Mouse (Mus musculus): ENCODE measurements around the gene 5430419D17Rik. TPM values are rescaled to one million over a fixed set of nuclear protein-coding genes. Genes with fewer than 3 reads are reported as not detected.

The 5430419D17Rik gene
- polyA plus RNA-seq, 1 experiment from 2014 or later: not detected

- H3K79me2 ChIP-seq (ENCODE audit: inconsistent target): no peaks in the 10 kb centered on the region
- H3K27ac ChIP-seq: no peak overlapping the region
- 90% methylated on average over 8 of the region's 8 CpGs for WGBS (ENCODE audit: missing documents)
These were observed 163.4 kb downstream of the 5430419D17Rik start for GRCm38 (mm10) chr7:131337502-131338068.

GRCm38 (mm10) chr7:131345856-131346541, 171.8 kb downstream of the 5430419D17Rik start:
- H3K79me2 ChIP-seq (ENCODE audit: inconsistent target): no peaks in the 10 kb centered on the region
- no peak overlapping the region for H3K27ac ChIP-seq
- H3K36me3 ChIP-seq (ENCODE audit: inconsistent target): peaks cover 47% of the 10 kb centered on the region
- WGBS (ENCODE audit: missing documents): 92% methylated on average over 7 of the region's 7 CpGs
- H3K4me3 ChIP-seq (ENCODE audit: inconsistent target): no peak overlapping the region

More at GRCm38 (mm10) chr7:131337502-131338068, 163.4 kb downstream of the 5430419D17Rik start:
- H3K36me3 ChIP-seq (ENCODE audit: inconsistent target): peaks cover 23% of the 10 kb centered on the region
- H3K4me3 ChIP-seq (ENCODE audit: inconsistent target): no peak overlapping the region

Other genes with a start within 250 kb of the 5430419D17Rik start
- gene Htra1, start 238.3 kb upstream of the 5430419D17Rik start, polyA plus RNA-seq (2018): 2.5 to 13.3 TPM (median 3.4 TPM) in 3 replicates
- not detected in 3 replicates for gene Dmbt1, start 142.3 kb upstream of the 5430419D17Rik start, polyA plus RNA-seq (2018)
- gene 4933402N03Rik, start 28.1 kb upstream of the 5430419D17Rik start, polyA plus RNA-seq (2018): not detected in 3 replicates
- not detected in 3 replicates for gene Cuzd1, start 147.9 kb downstream of the 5430419D17Rik start, polyA plus RNA-seq (2018)
- not detected in 3 replicates for gene Fam24b, start 155.1 kb downstream of the 5430419D17Rik start, polyA plus RNA-seq (2018)
- not detected in 3 replicates for gene Fam24a, start 159.5 kb downstream of the 5430419D17Rik start, polyA plus RNA-seq (2018)
- 2.7 to 8.3 TPM (median 8.1 TPM) in 3 replicates for gene 2310057M21Rik, start 188.4 kb downstream of the 5430419D17Rik start, polyA plus RNA-seq (2018)
- gene Pstk, start 196.7 kb downstream of the 5430419D17Rik start, polyA plus RNA-seq (2018): 10.7 to 21.0 TPM (median 14.8 TPM) in 3 replicates
- gene Ikzf5, start 236.1 kb downstream of the 5430419D17Rik start, polyA plus RNA-seq (2018): 7.5 to 9.6 TPM (median 8.9 TPM) in 3 replicates
- gene Acadsb, start 236.2 kb downstream of the 5430419D17Rik start, polyA plus RNA-seq (2018): 27.8 to 52.5 TPM (median 36.1 TPM) in 3 replicates

All from macrophage (primary cell).